Mouse (Mus musculus) megakaryocyte, embryonic 14.5 days (primary cell): ENCODE data around the gene Ugt1a6a.

Source experiments
- FLI1 ChIP-seq: IDR thresholded peaks from 2 replicates; pipeline ENCODE4 v1.6.1; 2012; ENCODE audit warnings: low read length, inconsistent platforms, mixed read lengths
- GATA1 ChIP-seq: IDR thresholded peaks from 3 replicates; pipeline ENCODE4 v1.6.1; 2012; ENCODE audit warnings: mixed read lengths, low read length, inconsistent platforms, borderline replicate concordance

DNA sequence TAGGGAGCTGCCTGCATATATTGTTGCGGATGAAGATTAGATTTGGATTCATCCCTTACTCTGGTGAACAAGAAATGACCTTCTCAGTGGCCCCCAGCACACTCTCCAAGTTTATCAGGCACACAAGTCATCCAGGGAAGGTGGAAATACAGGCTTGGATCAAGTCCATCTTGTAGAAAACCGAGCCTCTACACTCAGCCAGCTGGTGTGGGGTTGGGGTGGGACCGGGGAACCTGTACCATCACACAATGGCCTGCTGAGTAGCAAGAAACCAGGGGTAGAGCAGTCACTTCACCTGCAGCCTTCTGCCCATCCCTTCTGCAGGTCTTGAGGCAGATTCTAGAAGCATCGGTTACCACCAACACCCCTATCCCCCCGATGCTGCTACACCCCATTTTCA is 100.0 kb downstream of the Ugt1a6a start:
- TF ChIP-seq GATA1: no peak
- TF ChIP-seq FLI1: no peak
